Mouse (Mus musculus) small intestine, adult 2 months (tissue): ENCODE data around the gene Rnd1.

Source experiments
- CTCF ChIP-seq: fragments of 200-500 bp; IDR thresholded peaks from 2 replicates; pipeline ENCODE4 v1.5.1; 2012; ENCODE audit warnings: low read depth, mild to moderate bottlenecking, control low read depth, inconsistent platforms, low read length, moderate library complexity, mixed read lengths; ENCODE audit not compliant: insufficient replicate concordance, insufficient read length; ENCODE audit errors: extremely low read depth
- POLR2A ChIP-seq: fragments of 200-500 bp; IDR thresholded peaks from 2 replicates; pipeline ENCODE4 v1.6.1; 2012; ENCODE audit warnings: low read depth, mild to moderate bottlenecking, control low read depth, inconsistent platforms, low read length, moderate library complexity

GRCm38 (mm10) chr15:98634541-98635081 is 42.6 kb downstream of the Rnd1 start:
- no peak for TF ChIP-seq CTCF
- no peak for TF ChIP-seq POLR2A
